Mouse (Mus musculus): Measurements from ENCODE around the gene Ddb2.

GRCm38 (mm10) chr2:91243416-91243815 lies 6.6 kb upstream of the Ddb2 start:
- TF ChIP-seq CTCF (IDR thresholded peaks at IDR 0.05; ENCODE audit: low read depth) (no peak), EP300 (optimal IDR thresholded peaks at IDR 0.05) (no peak)

Measured in stomach, postnatal 0 days (tissue).